8 mouse cellular contexts compared by ENCODE assay signal in genomic region chr3:105935033-105935432, GRCm38 (mm10). TPM values are rescaled to one million over a fixed set of nuclear protein-coding genes. Genes with fewer than 3 reads are reported as not detected.
DNase-seq lines count a peak whose midpoint lies in the region; TF ChIP-seq lines count a peak whose summit lies in the region.

No protein-coding gene starts in this region.

- intact Hi-C loops in gastrocnemius, adult 2 months (cut with DNase I), result no loop called here
- intact Hi-C loops in heart, postnatal 36 days (cut with DNase I), result no loop called here

- H3K4me3 ChIP-seq in gastrocnemius, adult 2 months, result no peak overlapping the region

- DNase-seq in gastrocnemius, adult 2 months, result peak; percentile 65
- no peak for DNase-seq in gastrocnemius, postnatal 25 days
- peak; percentile 53 to 58 for DNase-seq in right cerebral cortex, postnatal 10 days (ENCODE audit: low spot score in 2 of 2)
- no peak for DNase-seq in right cerebral cortex, postnatal 36 days (ENCODE audit: low spot score in 2 of 2)
- peak; percentile 56 to 65 for DNase-seq in heart, postnatal 36 days
- DNase-seq in lung, postnatal 4 days, result peak; percentile 68 to 77
- no peak for DNase-seq in B cell, adult 2 months
- no peak for DNase-seq in c-Kit-positive CD71-positive TER-119-positive erythroid progenitor cells, embryonic 14.5 days (ENCODE audit: low spot score)

- TF ChIP-seq CTCF in gastrocnemius, adult 2 months (IDR thresholded peaks at IDR 0.05), result no peak

- no peak overlapping the region for H3K27ac ChIP-seq in gastrocnemius, adult 2 months

RNA-seq across cellular contexts. Expression of gene I830077J02Rik, which starts 2.6 kb away (rescaled TPM):
- under 1 TPM; 0.84 to 0.92 TPM for total RNA-seq in gastrocnemius, adult 2 months (2021)
- total RNA-seq in gastrocnemius, postnatal 25 days (2021), result under 1 TPM; 0.28 to 0.64 TPM
- total RNA-seq in heart, postnatal 36 days (2021), result under 1 TPM; 0.54 to 0.94 TPM

RNA-seq across cellular contexts. Expression of gene Wdr77, which starts 24.1 kb away (rescaled TPM):
- 10 to 100 TPM; 29.4 to 30.5 TPM for total RNA-seq in gastrocnemius, adult 2 months (2021)
- total RNA-seq in gastrocnemius, postnatal 25 days (2021), result 10 to 100 TPM; 26.8 to 27.2 TPM
- 10 to 100 TPM; 46.9 to 48.5 TPM for total RNA-seq in heart, postnatal 36 days (2021)

RNA-seq across cellular contexts. Expression of gene Atp5f1, which starts 24.9 kb away (rescaled TPM):
- 100 to 1,000 TPM; 520 to 826 TPM for total RNA-seq in gastrocnemius, adult 2 months (2021)
- 100 to 1,000 TPM; 671 to 699 TPM for total RNA-seq in gastrocnemius, postnatal 25 days (2021)
- 1,000 to 10,000 TPM; 1,203 to 1,219 TPM for total RNA-seq in heart, postnatal 36 days (2021)

RNA-seq across cellular contexts. Expression of gene Ovgp1, which starts 38.5 kb away (rescaled TPM):
- 1 to 10 TPM in 1 of 2 experiments, under 1 TPM in 1; 0.82 to 1.1 TPM for total RNA-seq in gastrocnemius, adult 2 months (2021)
- under 1 TPM; 0.51 to 0.64 TPM for total RNA-seq in gastrocnemius, postnatal 25 days (2021)
- total RNA-seq in heart, postnatal 36 days (2021), result under 1 TPM; 0.27 to 0.58 TPM

Comparison
In these comparisons a context has a peak if more than half of its experiments do, and no peak if none do; other contexts are left out.
1. DNase-seq: peak in gastrocnemius, adult 2 months (single experiment), right cerebral cortex, postnatal 10 days (2 of 2), heart, postnatal 36 days (2 of 2) and lung, postnatal 4 days (2 of 2); none in gastrocnemius, postnatal 25 days (single experiment), right cerebral cortex, postnatal 36 days (0 of 2), B cell, adult 2 months (0 of 2) and c-Kit-positive CD71-positive TER-119-positive erythroid progenitor cells, embryonic 14.5 days (single experiment).